Mouse (Mus musculus) mature B cell (primary cell): ENCODE measurements around the gene Cacna1g.

Source experiments
- in situ Hi-C: fragments of 300-500 bp; cut with MboI; formaldehyde crosslinking; loops from 2 replicates; pipeline ENCODE4 v1.14.3; 2019

Cacna1g gene

GRCm38 (mm10) chr11:94481963-94482362 lies 8.0 kb upstream of the Cacna1g start:
- in situ Hi-C loops: no loop called here

GRCm38 (mm10) chr11:94480382-94480781 lies 6.4 kb upstream of the Cacna1g start:
- in situ Hi-C loops: no loop called here

- in situ Hi-C loops: no loop called here
These were observed 3.7 kb upstream of the Cacna1g start for GRCm38 (mm10) chr11:94477651-94478050.

GRCm38 (mm10) chr11:94475722-94476121 lies 1.7 kb upstream of the Cacna1g start:
- in situ Hi-C loops: no loop called here

GRCm38 (mm10) chr11:94474544-94474910 lies 529 bp upstream of the Cacna1g start:
- in situ Hi-C loops: no loop called here

GRCm38 (mm10) chr11:94472916-94473706 lies 887 bp downstream of the Cacna1g start:
- in situ Hi-C loops: no loop called here

- in situ Hi-C loops: no loop called here
These were observed 1.4 kb downstream of the Cacna1g start for GRCm38 (mm10) chr11:94472585-94472915.

- in situ Hi-C loops: no loop called here
These were observed 2.0 kb downstream of the Cacna1g start for GRCm38 (mm10) chr11:94471740-94472584.

GRCm38 (mm10) chr11:94470391-94470790 lies 3.6 kb downstream of the Cacna1g start:
- in situ Hi-C loops: no loop called here

GRCm38 (mm10) chr11:94469136-94470064 lies 4.6 kb downstream of the Cacna1g start:
- in situ Hi-C loops: no loop called here

GRCm38 (mm10) chr11:94468582-94469064 lies 5.4 kb downstream of the Cacna1g start:
- in situ Hi-C loops: no loop called here

- in situ Hi-C loops: no loop called here
These were observed 7.6 kb downstream of the Cacna1g start for GRCm38 (mm10) chr11:94466333-94466855.

- in situ Hi-C loops: no loop called here
These were observed 9.8 kb downstream of the Cacna1g start for GRCm38 (mm10) chr11:94464170-94464569.

GRCm38 (mm10) chr11:94461856-94462255 lies 12.1 kb downstream of the Cacna1g start:
- in situ Hi-C loops: no loop called here

GRCm38 (mm10) chr11:94457001-94457400 lies 17.0 kb downstream of the Cacna1g start:
- in situ Hi-C loops: no loop called here

GRCm38 (mm10) chr11:94456347-94456746 lies 17.7 kb downstream of the Cacna1g start:
- in situ Hi-C loops: no loop called here

GRCm38 (mm10) chr11:94455161-94455820 lies 18.7 kb downstream of the Cacna1g start:
- in situ Hi-C loops: no loop called here

- in situ Hi-C loops: no loop called here
These were observed 19.2 kb downstream of the Cacna1g start for GRCm38 (mm10) chr11:94454756-94455155.

- in situ Hi-C loops: no loop called here
These were observed 22.8 kb downstream of the Cacna1g start for GRCm38 (mm10) chr11:94451091-94451773.

GRCm38 (mm10) chr11:94449886-94450285 lies 24.1 kb downstream of the Cacna1g start:
- in situ Hi-C loops: no loop called here
